Mouse (Mus musculus): ENCODE results near the gene Hist3h2ba.

GRCm38 (mm10) chr11:58993091-58993670 is 44.5 kb downstream of the Hist3h2ba start:
- TF ChIP-seq CTCF (IDR thresholded peaks at IDR 0.05) (no peak), EP300 (IDR thresholded peaks at IDR 0.05) (no peak)

All from lung, postnatal 0 days (tissue).